Comparison of ENCODE assay signal across 9 mouse cellular contexts in genomic region chr1:40797348-40797747, GRCm38 (mm10). TPM values are rescaled to one million over a fixed set of nuclear protein-coding genes. Genes with fewer than 3 reads are reported as not detected.
DNase-seq lines count a peak whose midpoint lies in the region; ATAC-seq and TF ChIP-seq lines count a peak whose summit lies in the region.
"Had no signal": no experiment of that assay in that cellular context is flagged by ENCODE, and none has a peak within 500 bp of the region (broad histone marks: within the 10 kb centered on the region; RNA-seq: fewer than 3 reads in every experiment).

No protein-coding gene starts in this region.

- ATAC-seq in neural tube, embryonic 15.5 days (ENCODE audit: low FRiP score): no peak
- peak; percentile 47; the same call in 1 of the 2 replicates for ATAC-seq in embryonic facial prominence, embryonic 14.5 days (ENCODE audit: low read depth)
- ATAC-seq in hindbrain, embryonic 13.5 days (ENCODE audit: low FRiP score): 0 out of 2 replicates have a peak, but pooled peaks have one; percentile 36
- ATAC-seq in midbrain, postnatal 0 days (ENCODE audit: low FRiP score): no peak

- H3K27me3 ChIP-seq in neural tube, embryonic 15.5 days (replicated peaks): no peaks in the 10 kb centered on the region; the same call in 1 of the 2 replicates
- no peaks in the 10 kb centered on the region for H3K27me3 ChIP-seq in embryonic facial prominence, embryonic 14.5 days (replicated peaks; ENCODE audit: control insufficient read depth, insufficient read depth, low read length)
- H3K27me3 ChIP-seq in hindbrain, embryonic 13.5 days: peaks cover 10% of the 10 kb centered on the region; the same call in 1 of the 2 replicates
- H3K27me3 ChIP-seq in midbrain, postnatal 0 days (ENCODE audit: insufficient read depth, low read length): no peaks in the 10 kb centered on the region
- H3K27me3 ChIP-seq: stomach, embryonic 15.5 days had no signal

- peak; percentile 60 for DNase-seq in neural tube, embryonic 10.5 days (ENCODE audit: extremely low spot score, low spot score)
- DNase-seq in adrenal gland, postnatal 4 days (ENCODE audit: low spot score in 2 of 2): peak; percentile 16 to 30
- peak; percentile 59 for DNase-seq in embryonic facial prominence, embryonic 14.5 days (ENCODE audit: low spot score)
- DNase-seq in left cerebral cortex, adult 18-20 months (ENCODE audit: low spot score in 2 of 2): peak; percentile 52 to 75
- DNase-seq in midbrain, postnatal 0 days (ENCODE audit: low spot score): peak; percentile 83
- peak; percentile 82 for DNase-seq in testis, postnatal 10 days (ENCODE audit: low spot score)

- H3K36me3 ChIP-seq in neural tube, embryonic 15.5 days: no peaks in the 10 kb centered on the region
- no peaks in the 10 kb centered on the region for H3K36me3 ChIP-seq in embryonic facial prominence, embryonic 14.5 days (ENCODE audit: control insufficient read depth, insufficient read depth, low read length)
- no peaks in the 10 kb centered on the region for H3K36me3 ChIP-seq in hindbrain, embryonic 13.5 days
- no peaks in the 10 kb centered on the region for H3K36me3 ChIP-seq in midbrain, postnatal 0 days (ENCODE audit: insufficient read depth, low read length)
- H3K36me3 ChIP-seq: stomach, embryonic 15.5 days had no signal

- no peak overlapping the region for H3K4me3 ChIP-seq in neural tube, embryonic 15.5 days (replicated peaks)
- H3K4me3 ChIP-seq in embryonic facial prominence, embryonic 14.5 days (ENCODE audit: low read depth, low read length): no peak overlapping the region
- no peak overlapping the region for H3K4me3 ChIP-seq in hindbrain, embryonic 13.5 days
- no peak overlapping the region for H3K4me3 ChIP-seq in midbrain, postnatal 0 days (ENCODE audit: low read depth, low read length)
- H3K4me3 ChIP-seq: stomach, embryonic 15.5 days had no signal

- no peak overlapping the region for H3K9ac ChIP-seq in neural tube, embryonic 15.5 days (replicated peaks)
- H3K9ac ChIP-seq in embryonic facial prominence, embryonic 14.5 days (ENCODE audit: low read depth, low read length): no peak overlapping the region
- no peak overlapping the region for H3K9ac ChIP-seq in hindbrain, embryonic 13.5 days
- no peak overlapping the region for H3K9ac ChIP-seq in midbrain, postnatal 0 days (replicated peaks; ENCODE audit: low read length, poor library complexity, severe bottlenecking)
- H3K9ac ChIP-seq: stomach, embryonic 15.5 days had no signal

- TF ChIP-seq CTCF in midbrain, postnatal 0 days (IDR thresholded peaks at IDR 0.05): peak; percentile 84

- no peak overlapping the region for H3K4me2 ChIP-seq in neural tube, embryonic 15.5 days
- H3K4me2 ChIP-seq in embryonic facial prominence, embryonic 14.5 days (ENCODE audit: low read depth, low read length): no peak overlapping the region
- H3K4me2 ChIP-seq in hindbrain, embryonic 13.5 days: no peak overlapping the region
- H3K4me2 ChIP-seq in midbrain, postnatal 0 days (ENCODE audit: low read depth, low read length, poor library complexity, severe bottlenecking): no peak overlapping the region
- H3K4me2 ChIP-seq: stomach, embryonic 15.5 days had no signal

- 13% methylated on average over 5 of the region's 5 CpGs for WGBS in neural tube, embryonic 15.5 days
- WGBS in embryonic facial prominence, embryonic 14.5 days: 12% methylated on average over 5 of the region's 5 CpGs
- WGBS in hindbrain, embryonic 13.5 days: 15% methylated on average over 5 of the region's 5 CpGs
- 13% methylated on average over 5 of the region's 5 CpGs for WGBS in midbrain, postnatal 0 days

- H3K27ac ChIP-seq in neural tube, embryonic 15.5 days (replicated peaks): no peak overlapping the region
- no peak overlapping the region for H3K27ac ChIP-seq in embryonic facial prominence, embryonic 14.5 days (replicated peaks; ENCODE audit: low read depth, low read length)
- H3K27ac ChIP-seq in hindbrain, embryonic 13.5 days: no peak overlapping the region
- H3K27ac ChIP-seq in midbrain, postnatal 0 days (ENCODE audit: low read depth, low read length): no peak overlapping the region
- H3K27ac ChIP-seq: stomach, embryonic 15.5 days had no signal

- no peaks in the 10 kb centered on the region for H3K4me1 ChIP-seq in neural tube, embryonic 15.5 days
- no peaks in the 10 kb centered on the region for H3K4me1 ChIP-seq in embryonic facial prominence, embryonic 14.5 days (ENCODE audit: control insufficient read depth, insufficient read depth, low read length)
- H3K4me1 ChIP-seq in hindbrain, embryonic 13.5 days (replicated peaks): no peaks in the 10 kb centered on the region
- H3K4me1 ChIP-seq in midbrain, postnatal 0 days (ENCODE audit: insufficient read depth, low read length): no peaks in the 10 kb centered on the region
- H3K4me1 ChIP-seq: stomach, embryonic 15.5 days had no signal

- H3K9me3 ChIP-seq in neural tube, embryonic 15.5 days (replicated peaks): no peaks in the 10 kb centered on the region
- H3K9me3 ChIP-seq in embryonic facial prominence, embryonic 14.5 days (ENCODE audit: control insufficient read depth, low read length): no peaks in the 10 kb centered on the region
- H3K9me3 ChIP-seq in hindbrain, embryonic 13.5 days: no peaks in the 10 kb centered on the region
- no peaks in the 10 kb centered on the region for H3K9me3 ChIP-seq in midbrain, postnatal 0 days (ENCODE audit: low read length)
- H3K9me3 ChIP-seq: stomach, embryonic 15.5 days had no signal

RNA-seq across cellular contexts. Expression of gene Mfsd9, which starts 6.9 kb away (rescaled TPM):
- polyA plus RNA-seq in neural tube, embryonic 15.5 days (2015; fragmentation: Nextera tagmentation; extraction: Ambion mirVana): 7.8 and 9.0 TPM in 2 replicates
- total RNA-seq in adrenal gland, postnatal 4 days (2021): 1 to 10 TPM; 5.7 to 6.3 TPM
- polyA plus RNA-seq in embryonic facial prominence, embryonic 14.5 days (2014; fragmentation: Nextera tagmentation; extraction: Ambion mirVana): 4.4 and 4.6 TPM in 2 replicates
- polyA plus RNA-seq in hindbrain, embryonic 13.5 days (2015; fragmentation: Nextera tagmentation; extraction: Ambion mirVana): 5.3 and 5.6 TPM in 2 replicates
- total RNA-seq in left cerebral cortex, adult 18-20 months (2021): 1 to 10 TPM; 3.7 to 4.2 TPM
- 9.2 and 9.3 TPM in 2 replicates for total RNA-seq in midbrain, postnatal 0 days (2014; rRNA removed)
- 5.5 and 5.8 TPM in 2 replicates for polyA plus RNA-seq in midbrain, postnatal 0 days (2015; fragmentation: Nextera tagmentation; extraction: Ambion mirVana)

RNA-seq across cellular contexts. Expression of gene Tmem182, which starts 8.1 kb away (rescaled TPM):
- polyA plus RNA-seq in neural tube, embryonic 15.5 days (2015; fragmentation: Nextera tagmentation; extraction: Ambion mirVana): 0.32 and 0.69 TPM in 2 replicates
- 1 to 10 TPM; 2.9 to 4.5 TPM for total RNA-seq in adrenal gland, postnatal 4 days (2021)
- 10.8 and 17.2 TPM in 2 replicates for polyA plus RNA-seq in embryonic facial prominence, embryonic 14.5 days (2014; fragmentation: Nextera tagmentation; extraction: Ambion mirVana)
- polyA plus RNA-seq in hindbrain, embryonic 13.5 days (2015; fragmentation: Nextera tagmentation; extraction: Ambion mirVana): 0.12 TPM in 2 replicates
- under 1 TPM; 0.16 to 0.33 TPM for total RNA-seq in left cerebral cortex, adult 18-20 months (2021)
- total RNA-seq in midbrain, postnatal 0 days (2014; rRNA removed): 0.05 and 0.24 TPM in 2 replicates
- 0.20 and 0.21 TPM in 2 replicates for polyA plus RNA-seq in midbrain, postnatal 0 days (2015; fragmentation: Nextera tagmentation; extraction: Ambion mirVana)

Comparison
In these comparisons a context has a peak if more than half of its experiments do, and no peak if none do; other contexts are left out.
1. DNase-seq: peak in every context shown above with its lines; median percentile 83 in midbrain, postnatal 0 days; 82 in testis, postnatal 10 days; 64 in left cerebral cortex, adult 18-20 months; 60 in neural tube, embryonic 10.5 days; 59 in embryonic facial prominence, embryonic 14.5 days; 23 in adrenal gland, postnatal 4 days.
2. ATAC-seq: peak in embryonic facial prominence, embryonic 14.5 days (single experiment) and hindbrain, embryonic 13.5 days (single experiment); none in neural tube, embryonic 15.5 days (single experiment) and midbrain, postnatal 0 days (single experiment).